Mouse (Mus musculus) lung, postnatal 10 days (tissue): ENCODE measurements around the gene Prr29.
"Not testable (repeated sequence)": the region's sequence is repeated elsewhere in the genome, so short reads cannot be mapped to it uniquely, and the experiment has no call there.

ENCODE experiments used
- DNase-seq: peaks from one replicate; pipeline ENCODE4 v3.0.0; 2021

Prr29 gene

DNA sequence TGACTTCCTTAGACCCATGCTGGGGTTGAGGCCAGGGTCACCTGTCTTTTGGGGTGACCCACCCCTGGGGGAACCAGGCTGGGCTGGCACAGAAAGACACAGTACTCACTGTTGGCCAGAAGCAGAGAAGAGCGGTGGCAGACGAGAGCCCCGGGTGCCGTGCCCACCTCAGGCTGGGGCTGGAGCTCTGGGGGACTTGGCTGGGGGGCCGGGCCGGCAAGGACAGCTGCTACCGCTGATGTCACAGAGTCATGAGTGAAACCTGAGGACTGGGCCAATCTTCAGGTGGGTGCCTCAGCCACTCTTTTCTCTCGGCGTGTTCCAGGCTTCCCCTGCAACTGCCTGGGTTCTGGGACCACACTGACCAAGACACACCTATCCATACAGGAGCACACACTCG lies at the start of gene Prr29:
Gene Prr29, plus strand, starts transcription at position 107 of the 400 bp plus-strand sequence.
- DNase-seq, result no peak

GRCm38 (mm10) chr11:106316416-106316815 lies 48.9 kb upstream of the Prr29 start:
- no peak for DNase-seq

GRCm38 (mm10) chr11:106317801-106318200 lies 47.5 kb upstream of the Prr29 start:
- DNase-seq, result no peak

- peak; percentile 52 for DNase-seq
These were observed 46.6 kb upstream of the Prr29 start for GRCm38 (mm10) chr11:106318406-106319366.

GRCm38 (mm10) chr11:106324858-106325257 lies 40.4 kb upstream of the Prr29 start:
- DNase-seq, result peak; percentile 45

- DNase-seq, result peak; percentile 82
These were observed 39.6 kb upstream of the Prr29 start for GRCm38 (mm10) chr11:106325566-106326206.

DNA sequence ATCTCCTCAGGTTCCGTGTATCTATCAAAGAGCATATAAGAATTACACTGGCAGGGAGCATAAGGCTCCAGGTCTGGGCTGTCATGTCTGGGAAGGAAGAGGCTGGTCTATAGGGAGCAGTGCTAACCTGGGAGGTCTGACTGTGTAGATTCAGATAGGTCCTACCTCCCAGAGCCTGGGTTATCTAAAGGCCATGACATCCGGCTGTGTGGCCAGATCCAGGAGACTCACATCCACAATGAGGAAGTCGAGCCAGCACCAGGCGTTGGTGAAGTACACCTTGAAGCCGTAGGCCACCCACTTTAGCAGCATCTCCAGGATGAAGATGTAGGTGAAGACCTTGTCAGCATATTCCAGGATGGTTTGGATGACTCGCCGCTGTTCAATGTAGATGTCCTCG lies 38.8 kb upstream of the Prr29 start:
- no peak for DNase-seq

DNA sequence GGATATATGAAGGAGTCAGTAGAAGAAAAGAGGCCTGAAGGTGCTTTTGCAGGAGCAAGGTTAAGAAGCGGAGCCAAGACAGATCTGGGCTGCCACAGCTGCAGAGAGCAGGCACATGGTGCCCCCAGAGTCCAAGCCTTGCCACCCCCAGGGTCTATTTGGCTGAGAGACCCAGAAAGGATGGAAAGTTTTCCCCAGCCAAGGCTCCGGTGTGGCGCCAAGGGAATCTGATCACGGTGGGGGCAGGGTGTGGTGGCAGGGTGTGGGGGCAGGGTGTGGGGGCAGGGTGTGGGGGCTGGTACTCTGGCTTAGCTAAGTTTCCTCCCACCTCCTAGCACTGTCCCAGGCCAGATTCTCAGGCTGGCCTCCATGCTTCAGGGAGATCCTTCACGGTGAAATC lies 36.8 kb upstream of the Prr29 start:
- DNase-seq, result no peak

- DNase-seq, result no peak
These were observed 36.1 kb upstream of the Prr29 start for GRCm38 (mm10) chr11:106329128-106329527.

DNA sequence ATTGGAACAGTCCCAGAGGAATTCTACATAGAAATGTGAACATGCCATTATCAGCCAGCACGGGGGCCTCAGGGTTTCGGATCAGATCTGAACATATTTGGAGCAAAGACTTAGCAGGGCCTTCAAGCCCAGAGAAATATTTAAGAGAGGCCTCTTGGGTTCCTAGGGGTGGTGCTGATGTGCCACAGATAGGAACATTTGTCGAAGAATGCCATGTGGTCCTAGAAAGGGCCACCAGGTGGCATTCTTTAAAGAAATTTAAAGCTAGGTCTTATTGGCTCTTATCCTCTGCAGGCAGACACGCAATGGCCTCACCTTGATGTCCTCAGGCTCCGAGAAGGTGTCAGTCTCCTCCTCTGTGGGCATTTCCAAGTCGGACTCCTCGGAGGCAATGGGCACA lies 35.6 kb upstream of the Prr29 start:
- peak; percentile 75 for DNase-seq

GRCm38 (mm10) chr11:106332458-106332857 lies 32.8 kb upstream of the Prr29 start:
- no peak for DNase-seq

DNA sequence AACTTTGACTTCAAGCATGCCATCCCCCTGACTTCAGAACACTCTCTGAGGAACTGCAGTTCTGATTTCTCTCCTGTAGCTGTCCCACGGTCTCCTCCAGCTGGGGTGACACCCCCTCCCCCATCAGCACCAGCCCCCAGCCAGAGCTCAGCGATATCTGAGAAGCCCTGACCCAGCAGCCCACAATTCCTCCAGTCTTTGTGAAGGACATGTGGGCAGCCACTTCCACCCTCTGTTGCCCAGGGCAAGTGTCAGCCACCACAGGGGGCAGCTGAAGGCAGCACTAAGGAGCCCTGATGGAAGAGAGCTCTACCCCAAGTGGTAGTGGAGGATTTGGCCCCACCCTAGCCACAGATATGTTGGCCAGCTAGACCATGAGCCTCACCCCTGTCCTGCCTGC lies 31.2 kb upstream of the Prr29 start:
- DNase-seq, result no peak

DNA sequence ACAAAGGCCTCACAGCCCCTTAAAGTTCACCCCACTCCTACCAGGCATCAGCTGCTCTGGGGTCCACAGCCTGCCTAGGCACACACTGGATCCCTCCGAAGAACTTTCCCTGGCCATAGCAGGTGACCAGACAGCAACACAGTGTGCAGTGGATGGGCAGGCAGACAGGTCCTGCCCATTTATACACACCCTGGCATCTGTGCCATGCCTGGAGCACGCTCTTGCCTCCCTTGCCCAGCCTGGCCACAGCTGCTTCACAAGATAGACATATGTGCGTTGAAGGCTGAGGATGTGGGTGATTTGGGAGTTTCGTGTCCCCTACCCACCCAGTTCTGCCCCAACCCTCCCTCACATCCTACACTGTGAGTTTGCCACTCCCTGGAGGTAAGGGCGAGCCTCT lies 27.2 kb upstream of the Prr29 start:
- DNase-seq, result no peak

DNA sequence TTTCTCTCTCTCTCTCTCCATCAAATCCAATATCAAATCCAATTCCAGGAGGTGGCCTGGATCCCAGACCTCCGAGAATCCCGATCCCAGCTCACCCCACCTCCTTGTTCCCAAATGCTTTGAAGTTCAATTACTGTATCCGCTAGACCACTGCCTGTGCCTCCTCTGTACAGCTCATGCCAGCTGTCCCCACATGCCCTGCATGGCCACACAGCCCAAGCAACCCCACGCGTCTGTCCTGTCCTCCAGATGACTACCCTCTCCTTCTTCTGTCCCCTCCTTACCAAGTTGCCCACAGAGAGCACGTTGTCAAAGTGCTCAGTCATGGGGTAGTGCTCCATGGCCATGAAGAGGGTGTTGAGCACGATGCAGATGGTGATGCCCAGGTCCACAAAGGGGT lies 26.4 kb upstream of the Prr29 start:
- DNase-seq, result no peak

GRCm38 (mm10) chr11:106339323-106339722 lies 25.9 kb upstream of the Prr29 start:
- DNase-seq, result not testable (repeated sequence)

DNA sequence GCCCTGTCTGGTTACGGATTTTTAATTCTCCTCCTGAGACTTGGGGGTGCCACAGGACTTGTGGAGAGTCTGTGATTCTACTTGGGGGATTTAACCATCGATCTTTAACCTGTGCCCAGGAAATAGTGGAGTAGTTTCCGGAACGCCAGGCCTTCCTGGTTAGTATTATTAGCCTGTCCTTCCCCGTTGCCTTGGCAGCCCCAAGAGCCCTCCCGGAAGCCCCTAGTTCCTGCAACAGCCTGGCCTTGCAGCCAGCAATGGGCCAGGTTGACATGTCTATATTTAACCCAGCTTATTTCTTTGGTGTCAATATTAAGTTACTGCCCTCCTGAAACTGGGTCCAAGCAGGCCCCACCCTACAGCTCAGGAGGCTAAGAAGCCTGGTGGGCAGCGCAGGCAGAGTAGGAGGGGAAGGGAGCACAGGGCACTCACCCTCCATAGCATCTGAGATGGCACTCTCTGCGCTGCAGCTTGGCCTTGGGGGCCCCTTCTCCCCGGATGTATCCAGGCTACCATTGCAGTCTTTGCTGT lies 24.2 kb upstream of the Prr29 start:
- DNase-seq, result no peak

- no peak for DNase-seq
These were observed 20.4 kb upstream of the Prr29 start for GRCm38 (mm10) chr11:106344910-106345309.

DNA sequence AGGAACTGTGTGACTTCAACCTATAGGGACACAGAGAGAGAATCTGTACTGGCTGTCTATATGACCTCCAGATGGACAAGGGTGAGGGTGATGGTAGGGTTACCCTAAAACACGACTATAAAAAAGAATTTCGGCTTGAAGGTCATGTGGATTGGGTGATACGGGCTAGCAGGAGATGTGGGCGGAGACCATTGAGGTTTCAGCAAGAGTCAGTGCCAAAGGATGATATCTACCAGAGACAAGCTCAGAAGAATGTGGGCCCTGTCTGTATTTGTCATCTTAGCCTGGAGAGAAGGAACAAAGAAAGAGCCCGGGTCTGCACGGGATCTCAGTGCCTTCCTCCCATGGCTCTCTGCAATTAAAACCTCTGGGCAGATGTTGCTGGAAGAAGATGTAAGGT lies 15.5 kb upstream of the Prr29 start:
- no peak for DNase-seq

GRCm38 (mm10) chr11:106350853-106351252 lies 14.4 kb upstream of the Prr29 start:
- peak; percentile 50 for DNase-seq

GRCm38 (mm10) chr11:106351253-106351652 lies 14.0 kb upstream of the Prr29 start:
- no peak for DNase-seq

DNA sequence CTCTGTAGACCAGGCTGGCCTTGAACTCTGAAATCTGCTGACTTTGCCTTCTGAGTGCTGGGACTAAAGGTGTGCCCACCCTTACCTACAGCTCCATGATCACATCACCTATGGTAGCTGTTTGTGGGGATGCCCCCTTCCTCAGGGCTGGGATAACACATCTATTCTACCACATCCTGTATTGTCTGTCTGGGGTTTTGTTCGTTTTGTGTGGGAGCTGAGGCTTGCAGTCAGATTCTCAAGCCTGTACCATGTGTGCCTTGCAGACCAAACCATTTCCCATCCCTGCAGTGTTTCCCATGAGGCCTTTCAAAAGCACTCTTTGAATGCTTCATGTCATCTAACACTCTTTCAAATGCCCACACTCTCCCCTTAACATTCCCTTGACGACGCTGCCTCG lies 13.3 kb upstream of the Prr29 start:
- DNase-seq, result no peak

DNA sequence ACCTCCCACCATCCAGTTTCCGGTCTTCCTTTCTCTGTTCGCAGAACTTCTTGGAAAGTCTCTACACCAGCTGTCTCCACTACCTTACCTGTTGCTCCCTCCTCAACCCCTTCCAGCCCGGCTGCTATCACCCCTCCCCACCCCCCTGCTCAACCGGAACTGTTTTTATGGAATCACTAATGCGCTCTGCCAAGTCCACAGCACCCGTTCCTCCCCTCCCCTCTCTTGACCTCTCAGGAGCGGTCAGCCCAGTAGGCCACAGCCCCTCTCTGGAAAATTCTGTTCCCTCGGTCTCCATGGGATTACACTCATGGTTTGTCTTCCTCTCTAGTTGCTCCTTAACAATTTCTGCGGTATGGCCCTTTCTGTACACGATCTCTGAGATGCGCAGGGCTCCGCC lies 12.1 kb upstream of the Prr29 start, which contains the start of gene Scn4a:
Gene Scn4a, minus strand, starts transcription at position 101 of the 400 bp plus-strand sequence.
- no peak for DNase-seq

- no peak for DNase-seq
These were observed 11.1 kb upstream of the Prr29 start for GRCm38 (mm10) chr11:106354181-106354580.
